Mouse (Mus musculus) spleen, adult 2 months (tissue): Measurements from ENCODE around the gene Vamp5. TPM values are rescaled to one million over a fixed set of nuclear protein-coding genes. Genes with fewer than 3 reads are reported as not detected.

Source experiments
- DNase-seq, 2 experiments: peaks; one replicate each; pipeline versions ENCODE4 v3.0.0 to v3.0.0-alpha.2; 2012 to 2021; ENCODE audit warnings: low spot score in 2 of 2, low read depth in 1 of 2
- H3K27ac ChIP-seq: fragments of 200-500 bp; 2 replicates; pipeline ENCODE4 v1.5.1; 2012; ENCODE audit warnings: low read length, inconsistent platforms; ENCODE audit not compliant: insufficient read depth
- H3K27me3 ChIP-seq: fragments of 200-500 bp; 2 replicates; pipeline ENCODE4 v1.6.1; 2012; ENCODE audit warnings: mild to moderate bottlenecking, moderate library complexity, low read length, inconsistent platforms; ENCODE audit not compliant: control insufficient read depth, insufficient read depth
- H3K36me3 ChIP-seq: fragments of 200-500 bp; 2 replicates; pipeline ENCODE4 v1.6.1; 2012; ENCODE audit warnings: mild to moderate bottlenecking, low read length, inconsistent platforms; ENCODE audit not compliant: control insufficient read depth, insufficient read depth
- H3K4me1 ChIP-seq: fragments of 200-500 bp; 2 replicates; pipeline ENCODE4 v1.6.1; 2011; ENCODE audit warnings: inconsistent platforms; ENCODE audit not compliant: control insufficient read depth, insufficient read depth, insufficient read length
- H3K4me3 ChIP-seq: fragments of 200-500 bp; 2 replicates; pipeline ENCODE4 v1.5.1; 2011; ENCODE audit warnings: mild to moderate bottlenecking, inconsistent platforms; ENCODE audit not compliant: insufficient read depth, insufficient read length; ENCODE audit errors: extremely low read depth
- CTCF ChIP-seq: fragments of 200-500 bp; IDR thresholded peaks from 2 replicates; pipeline ENCODE4 v1.5.1; 2011; ENCODE audit warnings: mild to moderate bottlenecking, inconsistent platforms; ENCODE audit not compliant: insufficient read depth, insufficient read length, insufficient replicate concordance; ENCODE audit errors: extremely low read depth
- POLR2A ChIP-seq: fragments of 200-500 bp; IDR thresholded peaks from 2 replicates; pipeline ENCODE4 v1.6.1; 2011; ENCODE audit warnings: low read depth, low read length, inconsistent platforms
- WGBS: fragments of 180-500 bp; shearing (Covaris S2); methylation state at CpG from one replicate; pipeline ENCODE4 v1.1.7; 2018; 5-methylcytosine and 5-hydroxymethylcytosine counted together
- polyA plus RNA-seq: library from polyadenylated mRNA; depleted of rRNA; stranded (reverse); fragments of >200 nt; gene quantifications from 2 replicates; pipeline ENCODE4 v1.2.3, GENCODE M21; 2012

The Vamp5 gene
- polyA plus RNA-seq, 1 experiment, result 55.6 TPM

DNA sequence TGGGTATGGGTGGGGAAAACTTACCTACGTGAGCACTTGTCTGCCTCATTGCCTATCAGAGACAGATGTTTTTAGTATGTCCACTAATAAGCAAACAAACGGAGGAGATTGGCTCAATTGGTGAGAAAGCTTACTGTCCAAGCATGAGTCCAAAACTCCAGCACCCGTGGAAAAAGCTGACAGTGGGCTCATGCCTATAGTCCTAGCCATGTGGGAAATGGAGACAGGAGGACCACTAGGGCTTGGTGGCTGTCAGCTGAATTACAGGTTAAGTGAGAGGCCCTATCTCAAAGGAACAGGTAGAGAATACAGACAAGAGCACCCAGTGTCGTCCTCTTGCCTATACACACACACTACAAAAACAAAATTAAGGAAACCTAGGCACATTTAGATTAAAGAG is 34.0 kb downstream of the Vamp5 start:
- TF ChIP-seq CTCF (no peak), POLR2A (no peak)
- WGBS, result 76% methylated on average over 4 of the region's 4 CpGs
- H3K36me3 ChIP-seq, result peaks cover 15% of the 10 kb centered on the region
- no peak for DNase-seq
- no peaks in the 10 kb centered on the region for H3K27me3 ChIP-seq
- H3K4me3 ChIP-seq, result no peak overlapping the region
- H3K4me1 ChIP-seq, result peaks cover 13% of the 10 kb centered on the region; the same call in 1 of the 2 replicates
- no peak overlapping the region for H3K27ac ChIP-seq

DNA sequence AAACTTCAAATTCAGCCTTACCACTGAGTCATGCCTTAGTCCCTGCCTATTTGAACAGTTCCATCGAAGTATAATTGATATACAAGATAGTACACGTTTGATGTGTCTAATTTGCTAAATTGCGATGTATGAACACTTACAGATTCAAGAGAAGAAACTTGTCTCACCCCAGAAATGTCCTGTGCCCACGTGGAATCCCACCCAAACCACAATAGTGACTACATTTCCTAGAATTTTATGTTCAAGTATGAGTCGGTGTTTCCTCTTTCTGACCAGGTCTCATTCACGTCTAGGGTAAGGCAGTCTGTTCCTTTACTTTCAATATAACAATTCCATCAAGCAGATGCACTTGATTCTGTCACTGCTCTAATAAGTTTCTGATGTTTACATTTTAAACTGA is 34.6 kb downstream of the Vamp5 start:
- no peak for TF ChIP-seq CTCF
- TF ChIP-seq POLR2A, result no peak
- no peak overlapping the region for H3K27ac ChIP-seq
- WGBS, result 5% methylated on average over 6 of the region's 6 CpGs
- H3K4me1 ChIP-seq, result peaks cover 13% of the 10 kb centered on the region; the same call in 1 of the 2 replicates
- H3K36me3 ChIP-seq, result peaks cover 12% of the 10 kb centered on the region
- H3K27me3 ChIP-seq, result no peaks in the 10 kb centered on the region
- no peak for DNase-seq
- no peak overlapping the region for H3K4me3 ChIP-seq

DNA sequence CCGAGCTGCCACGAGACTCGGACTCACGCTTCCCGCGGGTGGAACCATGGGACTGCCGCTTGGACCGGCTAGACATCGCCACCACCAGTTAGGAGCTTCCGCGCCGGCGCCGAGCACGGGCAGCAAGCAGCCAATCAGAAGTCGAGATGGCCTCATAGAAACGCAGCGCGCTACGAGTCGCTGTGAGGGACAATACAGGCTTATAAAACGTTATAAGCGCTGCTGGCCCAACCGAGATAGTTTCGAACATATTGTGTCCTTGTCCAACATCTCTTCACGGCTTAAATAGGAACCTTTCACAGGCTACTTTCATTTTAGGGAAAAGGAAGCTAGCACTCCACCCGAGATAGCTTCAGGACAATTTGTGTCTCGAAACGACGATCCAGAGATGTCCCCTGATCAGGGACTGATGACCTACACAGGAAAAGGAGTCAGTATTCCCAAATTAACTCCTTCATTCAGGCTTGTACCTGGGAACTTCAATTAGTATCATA is 35.1 kb downstream of the Vamp5 start, which contains the start of gene Usp39:
Gene Usp39 (minus strand): TSS at position 111 of the 494 bp plus-strand sequence.
- peak; percentile 83 to 94 for DNase-seq
- Histone ChIP-seq H3K27me3 (no peaks in the 10 kb centered on the region), H3K4me1 (peaks cover 13% of the 10 kb centered on the region; the same call in 1 of the 2 replicates), H3K4me3 (peak within 1 kb of the TSS; percentile 97), H3K36me3 (peaks cover 10% of the 10 kb centered on the region), H3K27ac (peak within 1 kb of the TSS; percentile 56; the same call in 1 of the 2 replicates)
- TF ChIP-seq CTCF, result no peak
- peak; percentile 69 for TF ChIP-seq POLR2A
- WGBS, result under 1% methylated on average over 30 of the region's 30 CpGs

DNA sequence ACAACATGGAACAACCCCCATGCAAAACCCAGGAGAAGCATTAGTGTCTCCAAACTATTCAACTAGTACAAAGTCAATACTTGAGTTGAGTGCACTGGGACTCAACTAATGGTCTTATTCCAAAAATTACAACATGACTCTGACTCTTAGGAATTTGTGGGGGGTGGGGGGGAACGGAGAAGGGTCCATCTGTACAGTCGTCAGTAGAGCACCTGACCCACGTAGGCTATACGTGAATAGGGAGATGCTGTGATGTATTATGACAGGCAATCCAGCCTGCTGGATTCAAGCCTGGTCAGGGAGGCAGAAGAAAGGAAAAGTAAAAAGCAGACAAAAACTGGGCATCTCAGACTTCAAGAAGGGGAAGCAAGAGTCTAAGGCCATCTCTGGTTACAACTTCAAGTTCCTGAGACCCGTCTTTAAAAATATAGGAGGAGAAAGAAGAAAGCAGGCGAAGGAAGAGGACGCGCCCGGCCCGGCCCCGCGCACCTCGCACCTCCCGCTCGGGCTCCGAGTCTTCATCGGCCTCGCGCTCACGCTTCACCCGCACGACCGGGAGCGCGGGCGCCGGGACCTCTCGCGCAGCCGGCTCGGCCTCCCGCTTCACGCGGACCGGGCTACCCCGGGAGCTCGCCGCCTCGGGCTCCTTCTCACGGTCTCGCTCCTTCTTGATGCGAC is 35.7 kb downstream of the Vamp5 start:
- DNase-seq, result no peak
- peaks cover 13% of the 10 kb centered on the region; the same call in 1 of the 2 replicates for H3K4me1 ChIP-seq
- H3K27me3 ChIP-seq, result no peaks in the 10 kb centered on the region
- H3K4me3 ChIP-seq, result peak overlapping the region; percentile 97
- H3K27ac ChIP-seq, result peak overlapping the region; percentile 56; the same call in 1 of the 2 replicates
- peaks cover 11% of the 10 kb centered on the region for H3K36me3 ChIP-seq
- under 1% methylated on average over 42 of the region's 42 CpGs for WGBS
- TF ChIP-seq POLR2A (no peak), CTCF (no peak)

DNA sequence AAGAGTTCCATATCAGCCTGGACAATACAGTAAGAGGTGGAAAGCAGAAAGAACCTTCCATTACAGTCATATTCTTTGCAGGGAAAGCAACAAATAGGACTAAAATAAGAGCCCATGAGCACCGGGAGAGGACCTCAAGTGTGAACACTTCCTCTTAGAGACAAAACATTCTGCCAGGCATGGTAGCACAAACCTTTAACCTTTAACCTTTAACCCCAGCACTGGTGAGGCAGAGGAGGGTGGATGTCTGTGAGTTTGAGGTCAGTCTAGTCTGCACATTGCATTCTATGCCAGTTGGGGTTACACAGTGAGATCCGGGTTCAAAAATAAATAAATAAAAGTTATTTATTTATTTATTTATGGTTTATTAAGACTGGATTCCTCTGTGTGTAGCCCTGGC is 39.8 kb downstream of the Vamp5 start:
- H3K4me3 ChIP-seq, result no peak overlapping the region
- peaks cover 33% of the 10 kb centered on the region for H3K36me3 ChIP-seq
- H3K4me1 ChIP-seq, result peaks cover 2% of the 10 kb centered on the region; the same call in 1 of the 2 replicates
- TF ChIP-seq POLR2A (no peak), CTCF (no peak)
- H3K27ac ChIP-seq, result no peak overlapping the region
- no peak for DNase-seq
- 64% methylated on average over 2 of the region's 2 CpGs for WGBS
- H3K27me3 ChIP-seq, result no peaks in the 10 kb centered on the region

DNA sequence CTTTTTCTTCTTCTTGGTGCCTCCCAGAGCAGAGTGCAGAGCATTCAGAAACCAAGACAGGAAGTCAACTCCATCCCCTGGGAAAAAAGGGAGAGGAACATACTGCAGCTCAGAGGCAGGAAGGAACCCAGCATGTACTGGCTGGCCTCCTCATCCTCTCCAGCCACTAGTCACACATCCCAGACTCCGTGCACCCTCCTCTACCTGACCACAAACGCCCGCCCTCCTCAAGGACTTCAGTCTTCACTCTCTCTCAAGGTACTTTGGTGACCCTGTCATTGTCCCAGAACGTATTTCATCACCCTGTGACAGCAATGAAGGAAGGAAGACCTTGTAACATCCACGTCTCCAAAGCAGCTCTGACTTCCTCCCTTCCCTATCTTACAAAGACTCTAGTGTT is 47.2 kb downstream of the Vamp5 start:
- Histone ChIP-seq H3K27me3 (no peaks in the 10 kb centered on the region), H3K36me3 (peaks cover 45% of the 10 kb centered on the region), H3K4me3 (no peak overlapping the region), H3K4me1 (no peaks in the 10 kb centered on the region), H3K27ac (no peak overlapping the region)
- 83% methylated on average over 5 of the region's 5 CpGs for WGBS
- no peak for DNase-seq
- no peak for TF ChIP-seq POLR2A

DNA sequence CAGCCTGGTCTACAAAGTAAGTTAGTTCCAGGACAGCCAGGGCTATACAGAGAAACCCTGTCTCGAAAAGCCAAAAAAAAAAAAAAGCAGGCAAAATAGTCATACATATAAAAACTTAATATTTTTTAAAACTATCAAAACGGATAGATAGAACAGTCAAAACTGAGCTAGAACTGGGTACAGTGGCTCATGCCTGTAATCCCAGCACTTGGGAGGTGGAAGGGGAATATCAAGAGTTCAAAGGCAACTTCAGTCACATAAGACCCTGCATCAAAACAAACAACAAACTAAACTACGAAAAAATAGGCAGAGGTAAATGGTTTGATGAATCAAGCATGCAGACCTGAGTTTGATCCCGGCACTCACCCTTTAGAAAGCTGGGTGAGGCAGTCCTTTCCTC is 50.1 kb downstream of the Vamp5 start:
- peaks cover 41% of the 10 kb centered on the region for H3K36me3 ChIP-seq
- DNase-seq, result no peak
- no peak overlapping the region for H3K27ac ChIP-seq
- H3K27me3 ChIP-seq, result no peaks in the 10 kb centered on the region
- whole genome bisulfite sequencing, result 91% methylated on average over 4 of the region's 4 CpGs
- H3K4me1 ChIP-seq, result no peaks in the 10 kb centered on the region
- no peak overlapping the region for H3K4me3 ChIP-seq
- TF ChIP-seq POLR2A (no peak), CTCF (no peak)
